Mouse (Mus musculus): ENCODE data around the gene Mical3. TPM values are rescaled to one million over a fixed set of nuclear protein-coding genes. Genes with fewer than 3 reads are reported as not detected.

The Mical3 gene
- polyA plus RNA-seq, 1 experiment from 2014 or later = 68.8 TPM

GRCm38 (mm10) chr6:121150126-121150525 lies 19.3 kb upstream of the Mical3 start:
- 96% methylated on average over 8 of the region's 8 CpGs for WGBS
- ATAC-seq (ENCODE audit: low read depth) = no peak

GRCm38 (mm10) chr6:121149420-121149819 lies 18.6 kb upstream of the Mical3 start:
- H3K4me2 ChIP-seq (ENCODE audit: low read depth, low read length) = no peak overlapping the region
- H3K4me3 ChIP-seq (ENCODE audit: low read depth, low read length) = no peak overlapping the region
- no peaks in the 10 kb centered on the region for H3K36me3 ChIP-seq (ENCODE audit: control insufficient read depth, insufficient read depth, low read length)
- no peaks in the 10 kb centered on the region for H3K4me1 ChIP-seq (ENCODE audit: control insufficient read depth, insufficient read depth, low read length)
- 73% methylated on average over 3 of the region's 3 CpGs for WGBS
- H3K9me3 ChIP-seq (ENCODE audit: control insufficient read depth, low read length) = no peaks in the 10 kb centered on the region
- no peak for ATAC-seq (ENCODE audit: low read depth)
- H3K27me3 ChIP-seq (ENCODE audit: control insufficient read depth, insufficient read depth, low read length) = no peaks in the 10 kb centered on the region
- no peak overlapping the region for H3K27ac ChIP-seq (ENCODE audit: low read depth, low read length)
- no peak overlapping the region for H3K9ac ChIP-seq (replicated peaks; ENCODE audit: low read depth, low read length)

More at GRCm38 (mm10) chr6:121150126-121150525, 19.3 kb upstream of the Mical3 start:
- Histone ChIP-seq H3K4me3 (ENCODE audit: low read depth, low read length) (no peak overlapping the region), H3K9me3 (ENCODE audit: control insufficient read depth, low read length) (no peaks in the 10 kb centered on the region), H3K4me1 (ENCODE audit: control insufficient read depth, insufficient read depth, low read length) (no peaks in the 10 kb centered on the region), H3K36me3 (ENCODE audit: control insufficient read depth, insufficient read depth, low read length) (no peaks in the 10 kb centered on the region), H3K27me3 (ENCODE audit: control insufficient read depth, insufficient read depth, low read length) (no peaks in the 10 kb centered on the region), H3K9ac (replicated peaks; ENCODE audit: low read depth, low read length) (no peak overlapping the region), H3K4me2 (ENCODE audit: low read depth, low read length) (no peak overlapping the region), H3K27ac (ENCODE audit: low read depth, low read length) (no peak overlapping the region)

- ATAC-seq (ENCODE audit: low read depth) = no peak
- Histone ChIP-seq H3K9ac (replicated peaks; ENCODE audit: low read depth, low read length) (no peak overlapping the region), H3K4me1 (ENCODE audit: control insufficient read depth, insufficient read depth, low read length) (no peaks in the 10 kb centered on the region), H3K4me2 (ENCODE audit: low read depth, low read length) (no peak overlapping the region), H3K36me3 (ENCODE audit: control insufficient read depth, insufficient read depth, low read length) (no peaks in the 10 kb centered on the region), H3K9me3 (ENCODE audit: control insufficient read depth, low read length) (no peaks in the 10 kb centered on the region), H3K4me3 (ENCODE audit: low read depth, low read length) (no peak overlapping the region), H3K27me3 (ENCODE audit: control insufficient read depth, insufficient read depth, low read length) (no peaks in the 10 kb centered on the region), H3K27ac (ENCODE audit: low read depth, low read length) (no peak overlapping the region)
- 58% methylated on average over 3 of the region's 3 CpGs for WGBS
These were observed 17.6 kb upstream of the Mical3 start for GRCm38 (mm10) chr6:121148360-121148759.

- no peak overlapping the region for H3K9ac ChIP-seq (replicated peaks; ENCODE audit: low read depth, low read length)
- no peaks in the 10 kb centered on the region for H3K9me3 ChIP-seq (ENCODE audit: control insufficient read depth, low read length)
- H3K36me3 ChIP-seq (ENCODE audit: control insufficient read depth, insufficient read depth, low read length) = no peaks in the 10 kb centered on the region
- no peak overlapping the region for H3K4me3 ChIP-seq (ENCODE audit: low read depth, low read length)
- no peak overlapping the region for H3K27ac ChIP-seq (ENCODE audit: low read depth, low read length)
- no peak for ATAC-seq (ENCODE audit: low read depth)
- H3K4me1 ChIP-seq (ENCODE audit: control insufficient read depth, insufficient read depth, low read length) = no peaks in the 10 kb centered on the region
- H3K4me2 ChIP-seq (ENCODE audit: low read depth, low read length) = no peak overlapping the region
- H3K27me3 ChIP-seq (ENCODE audit: control insufficient read depth, insufficient read depth, low read length) = no peaks in the 10 kb centered on the region
- 39% methylated on average over 4 of the region's 4 CpGs for WGBS
These were observed 16.0 kb upstream of the Mical3 start for GRCm38 (mm10) chr6:121146798-121147197.

- Histone ChIP-seq H3K4me2 (ENCODE audit: low read depth, low read length) (no peak overlapping the region), H3K9ac (replicated peaks; ENCODE audit: low read depth, low read length) (no peak overlapping the region), H3K4me1 (ENCODE audit: control insufficient read depth, insufficient read depth, low read length) (no peaks in the 10 kb centered on the region), H3K4me3 (ENCODE audit: low read depth, low read length) (no peak overlapping the region), H3K27me3 (ENCODE audit: control insufficient read depth, insufficient read depth, low read length) (no peaks in the 10 kb centered on the region), H3K27ac (ENCODE audit: low read depth, low read length) (no peak overlapping the region), H3K9me3 (ENCODE audit: control insufficient read depth, low read length) (no peaks in the 10 kb centered on the region), H3K36me3 (ENCODE audit: control insufficient read depth, insufficient read depth, low read length) (no peaks in the 10 kb centered on the region)
- ATAC-seq (ENCODE audit: low read depth) = no peak
- 21% methylated on average over 8 of the region's 8 CpGs for WGBS
These were observed 15.1 kb upstream of the Mical3 start for GRCm38 (mm10) chr6:121145906-121146305.

GRCm38 (mm10) chr6:121145010-121145604 lies 14.3 kb upstream of the Mical3 start:
- Histone ChIP-seq H3K9ac (replicated peaks; ENCODE audit: low read depth, low read length) (no peak overlapping the region), H3K4me3 (ENCODE audit: low read depth, low read length) (no peak overlapping the region), H3K27ac (ENCODE audit: low read depth, low read length) (no peak overlapping the region), H3K4me1 (ENCODE audit: control insufficient read depth, insufficient read depth, low read length) (no peaks in the 10 kb centered on the region), H3K27me3 (ENCODE audit: control insufficient read depth, insufficient read depth, low read length) (no peaks in the 10 kb centered on the region), H3K9me3 (ENCODE audit: control insufficient read depth, low read length) (no peaks in the 10 kb centered on the region), H3K4me2 (ENCODE audit: low read depth, low read length) (no peak overlapping the region), H3K36me3 (ENCODE audit: control insufficient read depth, insufficient read depth, low read length) (no peaks in the 10 kb centered on the region)
- ATAC-seq (ENCODE audit: low read depth) = no peak
- 45% methylated on average over 13 of the region's 13 CpGs for WGBS

- H3K27ac ChIP-seq (ENCODE audit: low read depth, low read length) = no peak overlapping the region
- no peaks in the 10 kb centered on the region for H3K27me3 ChIP-seq (ENCODE audit: control insufficient read depth, insufficient read depth, low read length)
- no peaks in the 10 kb centered on the region for H3K36me3 ChIP-seq (ENCODE audit: control insufficient read depth, insufficient read depth, low read length)
- H3K9me3 ChIP-seq (ENCODE audit: control insufficient read depth, low read length) = no peaks in the 10 kb centered on the region
- H3K4me3 ChIP-seq (ENCODE audit: low read depth, low read length) = no peak overlapping the region
- no peaks in the 10 kb centered on the region for H3K4me1 ChIP-seq (ENCODE audit: control insufficient read depth, insufficient read depth, low read length)
- peak; percentile 78 for ATAC-seq (ENCODE audit: low read depth)
- no peak overlapping the region for H3K9ac ChIP-seq (replicated peaks; ENCODE audit: low read depth, low read length)
- 46% methylated on average over 4 of the region's 4 CpGs for WGBS
- no peak overlapping the region for H3K4me2 ChIP-seq (ENCODE audit: low read depth, low read length)
These were observed 13.3 kb upstream of the Mical3 start for GRCm38 (mm10) chr6:121144066-121144465.

GRCm38 (mm10) chr6:121143439-121143838 lies 12.6 kb upstream of the Mical3 start:
- no peak overlapping the region for H3K27ac ChIP-seq (ENCODE audit: low read depth, low read length)
- no peaks in the 10 kb centered on the region for H3K9me3 ChIP-seq (ENCODE audit: control insufficient read depth, low read length)
- no peak overlapping the region for H3K4me2 ChIP-seq (ENCODE audit: low read depth, low read length)
- no peaks in the 10 kb centered on the region for H3K4me1 ChIP-seq (ENCODE audit: control insufficient read depth, insufficient read depth, low read length)
- no peak for ATAC-seq (ENCODE audit: low read depth)
- no peak overlapping the region for H3K4me3 ChIP-seq (ENCODE audit: low read depth, low read length)
- H3K9ac ChIP-seq (replicated peaks; ENCODE audit: low read depth, low read length) = no peak overlapping the region
- no peaks in the 10 kb centered on the region for H3K27me3 ChIP-seq (ENCODE audit: control insufficient read depth, insufficient read depth, low read length)
- 88% methylated on average over 8 of the region's 8 CpGs for WGBS
- no peaks in the 10 kb centered on the region for H3K36me3 ChIP-seq (ENCODE audit: control insufficient read depth, insufficient read depth, low read length)

GRCm38 (mm10) chr6:121142298-121142697 lies 11.5 kb upstream of the Mical3 start:
- Histone ChIP-seq H3K9me3 (ENCODE audit: control insufficient read depth, low read length) (no peaks in the 10 kb centered on the region), H3K27ac (ENCODE audit: low read depth, low read length) (no peak overlapping the region), H3K4me1 (ENCODE audit: control insufficient read depth, insufficient read depth, low read length) (no peaks in the 10 kb centered on the region), H3K9ac (replicated peaks; ENCODE audit: low read depth, low read length) (no peak overlapping the region), H3K4me3 (ENCODE audit: low read depth, low read length) (no peak overlapping the region), H3K4me2 (ENCODE audit: low read depth, low read length) (no peak overlapping the region), H3K27me3 (ENCODE audit: control insufficient read depth, insufficient read depth, low read length) (no peaks in the 10 kb centered on the region), H3K36me3 (ENCODE audit: control insufficient read depth, insufficient read depth, low read length) (no peaks in the 10 kb centered on the region)
- WGBS = 89% methylated on average over 7 of the region's 7 CpGs
- ATAC-seq (ENCODE audit: low read depth) = no peak

Measured in neural tube, embryonic 14.5 days (tissue).